Mouse (Mus musculus) spleen, postnatal 4 days (tissue): ENCODE results near the gene Tulp3.
"Not testable (repeated sequence)": the region's sequence is repeated elsewhere in the genome, so short reads cannot be mapped to it uniquely, and the experiment has no call there.

Experiments used
- DNase-seq, 2 experiments: peaks; one replicate each; pipeline ENCODE4 v3.0.0; 2022; ENCODE audit warnings: low spot score in 2 of 2

Tulp3 gene

GRCm38 (mm10) chr6:128358999-128359398, 3.3 kb upstream of the Tulp3 start:
- peak; percentile 65 to 85 for DNase-seq

GRCm38 (mm10) chr6:128355201-128355681, 410 bp downstream of the Tulp3 start:
- no peak for DNase-seq

GRCm38 (mm10) chr6:128354140-128354539, 1.5 kb downstream of the Tulp3 start:
- DNase-seq, result no peak

- no peak for DNase-seq
Measured at GRCm38 (mm10) chr6:128349711-128350110, 5.9 kb downstream of the Tulp3 start.

GRCm38 (mm10) chr6:128346782-128347181, 8.9 kb downstream of the Tulp3 start:
- no peak for DNase-seq

- DNase-seq, result no peak
Measured at GRCm38 (mm10) chr6:128345623-128346022, 10.0 kb downstream of the Tulp3 start.

- no peak for DNase-seq
Measured at GRCm38 (mm10) chr6:128341956-128342723, 13.5 kb downstream of the Tulp3 start.

- no peak for DNase-seq
Measured at GRCm38 (mm10) chr6:128338876-128339275, 16.8 kb downstream of the Tulp3 start.

- no peak for DNase-seq
Measured at GRCm38 (mm10) chr6:128337467-128337866, 18.2 kb downstream of the Tulp3 start.

GRCm38 (mm10) chr6:128334397-128335124, 21.1 kb downstream of the Tulp3 start:
- peak; percentile 50 to 80 for DNase-seq

GRCm38 (mm10) chr6:128318317-128318716, 37.3 kb downstream of the Tulp3 start:
- DNase-seq, result peak; percentile 40 to 72

GRCm38 (mm10) chr6:128315597-128315996, 40.1 kb downstream of the Tulp3 start:
- no peak for DNase-seq

GRCm38 (mm10) chr6:128314796-128315195, 40.9 kb downstream of the Tulp3 start:
- DNase-seq, result no peak

GRCm38 (mm10) chr6:128308311-128308710, 47.3 kb downstream of the Tulp3 start:
- peak; percentile 31 to 76 for DNase-seq

- DNase-seq, result no peak
Measured at GRCm38 (mm10) chr6:128304801-128305200, 50.9 kb downstream of the Tulp3 start.

GRCm38 (mm10) chr6:128302640-128303039, 53.0 kb downstream of the Tulp3 start:
- DNase-seq, result not testable (repeated sequence)

- DNase-seq, result no peak
Measured at GRCm38 (mm10) chr6:128301891-128302290, 53.8 kb downstream of the Tulp3 start.

GRCm38 (mm10) chr6:128301458-128301857, 54.2 kb downstream of the Tulp3 start:
- DNase-seq, result no peak

GRCm38 (mm10) chr6:128300134-128301001, 55.3 kb downstream of the Tulp3 start, which contains the start of gene Tead4:
Gene Tead4, minus strand, starts transcription at chr6:128300823.
- DNase-seq, result peak; percentile 20 to 66

- no peak for DNase-seq
Measured at GRCm38 (mm10) chr6:128299292-128300133, 56.1 kb downstream of the Tulp3 start.

GRCm38 (mm10) chr6:128298246-128298645, 57.4 kb downstream of the Tulp3 start:
- no peak for DNase-seq
